Mouse (Mus musculus): ENCODE measurements at regions not wholly inside any gene's neighbourhood (a gene's known extent, or its start where the extent isn't known, plus 50 kb on each side); places are given as distances from the start of the nearest gene placed in this dataset.

GRCm38 (mm10) chr15:87972641-87973040 lies 428.5 kb downstream of the Fam19a5 start:
- TF ChIP-seq CTCF (IDR thresholded peaks at IDR 0.05) = no peak
- no peak for TF ChIP-seq EP300 (IDR thresholded peaks at IDR 0.05; ENCODE audit: insufficient read depth, low read depth, low read length)

Data from heart, adult 2 months (tissue).